Mouse (Mus musculus) cerebellum, adult 9-11 months (tissue): Measurements from ENCODE around the gene Fam214b.
A peak's percentile ranks its signal among the peaks of the same experiment; 100 is the strongest.

Source experiments
- DNase-seq: peaks from one replicate; pipeline ENCODE4 v3.0.0; 2022

Gene Fam214b

GRCm38 (mm10) chr4:43038567-43039495 is 7.2 kb downstream of the Fam214b start:
- DNase-seq = peak; percentile 62

GRCm38 (mm10) chr4:43037860-43038566 is 8.0 kb downstream of the Fam214b start:
- DNase-seq = peak; percentile 26

GRCm38 (mm10) chr4:43036356-43036755 is 9.7 kb downstream of the Fam214b start:
- DNase-seq = peak; percentile 57

- peak; percentile 45 for DNase-seq
These were observed 10.2 kb downstream of the Fam214b start for GRCm38 (mm10) chr4:43035851-43036250.

GRCm38 (mm10) chr4:43033481-43033880 is 12.5 kb downstream of the Fam214b start:
- DNase-seq = peak; percentile 57

GRCm38 (mm10) chr4:43032501-43032900 is 13.5 kb downstream of the Fam214b start:
- DNase-seq = peak; percentile 38

GRCm38 (mm10) chr4:43031237-43031995 is 14.6 kb downstream of the Fam214b start, which contains the start of gene Stoml2:
Stoml2 (minus strand) TSS chr4:43031710.
- peak; percentile 96 for DNase-seq

GRCm38 (mm10) chr4:43030780-43031230 is 15.2 kb downstream of the Fam214b start:
- DNase-seq = no peak

GRCm38 (mm10) chr4:43030352-43030751 is 15.7 kb downstream of the Fam214b start:
- peak; percentile 30 for DNase-seq

GRCm38 (mm10) chr4:43029749-43030148 is 16.3 kb downstream of the Fam214b start:
- peak; percentile 31 for DNase-seq

- DNase-seq = no peak
These were observed 16.9 kb downstream of the Fam214b start for GRCm38 (mm10) chr4:43029121-43029520.

GRCm38 (mm10) chr4:43025084-43025960 is 20.7 kb downstream of the Fam214b start, which contains the start of gene Pigo:
Pigo (minus strand) TSS chr4:43025819.
- DNase-seq = peak; percentile 98

GRCm38 (mm10) chr4:43024673-43025072 is 21.3 kb downstream of the Fam214b start:
- DNase-seq = peak; percentile 65

- no peak for DNase-seq
These were observed 24.7 kb downstream of the Fam214b start for GRCm38 (mm10) chr4:43021341-43021740.

GRCm38 (mm10) chr4:43020876-43021275 is 25.1 kb downstream of the Fam214b start:
- no peak for DNase-seq

GRCm38 (mm10) chr4:43019641-43020465 is 26.2 kb downstream of the Fam214b start:
- DNase-seq = no peak

- peak; percentile 15 for DNase-seq
These were observed 26.8 kb downstream of the Fam214b start for GRCm38 (mm10) chr4:43019176-43019575.

- no peak for DNase-seq
These were observed 27.9 kb downstream of the Fam214b start for GRCm38 (mm10) chr4:43018156-43018555.

GRCm38 (mm10) chr4:43012091-43012490 is 33.9 kb downstream of the Fam214b start:
- DNase-seq = no peak

- peak; percentile 83 for DNase-seq
These were observed 35.6 kb downstream of the Fam214b start, which contains the start of gene Fancg for GRCm38 (mm10) chr4:43010161-43011038. Fancg (minus strand) TSS chr4:43010506.
